Mouse (Mus musculus) bone marrow macrophage, adult 2 months (primary cell): ENCODE data around the gene Ms4a8a. TPM values are rescaled to one million over a fixed set of nuclear protein-coding genes. Genes with fewer than 3 reads are reported as not detected.
"Not testable (repeated sequence)": the region's sequence is repeated elsewhere in the genome, so short reads cannot be mapped to it uniquely, and the experiment has no call there.

ENCODE experiments used
- H3K27ac ChIP-seq: 2 replicates; pipeline ENCODE4 v1.5.1; 2012; ENCODE audit warnings: low read depth, low read length; ENCODE audit not compliant: insufficient read depth
- H3K4me1 ChIP-seq: 2 replicates; pipeline ENCODE4 v1.6.1; 2012; ENCODE audit warnings: low read length; ENCODE audit not compliant: control insufficient read depth, insufficient read depth
- H3K4me3 ChIP-seq: 2 replicates; pipeline ENCODE4 v1.5.1; 2012; ENCODE audit warnings: mild to moderate bottlenecking, low read length, moderate library complexity; ENCODE audit not compliant: insufficient read depth
- CTCF ChIP-seq: IDR thresholded peaks from 2 replicates; pipeline ENCODE4 v1.5.1; 2012; ENCODE audit warnings: low read depth, mild to moderate bottlenecking, low read length, moderate library complexity
- POLR2A ChIP-seq: IDR thresholded peaks from 2 replicates; pipeline ENCODE4 v1.6.1; 2012; ENCODE audit warnings: mild to moderate bottlenecking, low read depth, low read length, borderline replicate concordance
- polyA plus RNA-seq: library from polyadenylated mRNA; stranded (reverse); fragments of >200 nt; gene quantifications from 2 replicates; pipeline ENCODE4 v1.2.4, GENCODE M21; 2012; ENCODE audit not compliant: missing spikeins, insufficient read depth, insufficient read length

The Ms4a8a gene
- polyA plus RNA-seq, 1 experiment = not detected

- Histone ChIP-seq H3K4me1 (peaks cover 31% of the 10 kb centered on the region), H3K27ac (peak overlapping the region; percentile 47; the same call in 1 of the 2 replicates), H3K4me3 (no peak overlapping the region)
- TF ChIP-seq POLR2A = no peak
- TF ChIP-seq CTCF = no peak
Measured at GRCm38 (mm10) chr19:11059967-11060366, 20.9 kb downstream of the Ms4a8a start.

GRCm38 (mm10) chr19:11055700-11056099 lies 25.2 kb downstream of the Ms4a8a start:
- H3K4me1 ChIP-seq = peaks cover 22% of the 10 kb centered on the region
- H3K4me3 ChIP-seq, H3K27ac ChIP-seq: not testable (repeated sequence)

DNA sequence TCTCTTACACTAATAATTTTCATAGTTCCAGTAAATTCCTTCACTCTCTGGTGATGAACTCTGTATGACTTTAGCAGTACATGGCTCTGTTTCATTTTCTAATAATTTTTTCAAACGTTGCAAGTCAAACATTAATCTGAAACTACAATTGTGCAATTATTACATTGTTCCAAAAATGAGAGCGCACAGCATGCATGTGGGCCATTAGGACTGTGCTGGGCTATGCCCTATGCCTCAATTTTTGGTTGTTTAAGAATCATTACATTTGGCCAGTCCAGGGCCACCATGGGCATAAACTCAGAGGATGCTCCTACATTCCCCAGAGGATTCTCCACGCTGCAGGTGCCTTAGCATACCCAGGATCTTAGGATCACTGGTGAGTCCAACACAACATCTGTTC lies 27.6 kb downstream of the Ms4a8a start:
- peaks cover 24% of the 10 kb centered on the region for H3K4me1 ChIP-seq
- TF ChIP-seq CTCF (no peak), POLR2A (no peak)
- no peak overlapping the region for H3K27ac ChIP-seq

GRCm38 (mm10) chr19:11052877-11053276 lies 28.0 kb downstream of the Ms4a8a start:
- no peak overlapping the region for H3K27ac ChIP-seq
- TF ChIP-seq POLR2A (no peak), CTCF (no peak)
- no peak overlapping the region for H3K4me3 ChIP-seq
- peaks cover 28% of the 10 kb centered on the region for H3K4me1 ChIP-seq

More for the DNA sequence above, 27.6 kb downstream of the Ms4a8a start:
- H3K4me3 ChIP-seq = no peak overlapping the region

DNA sequence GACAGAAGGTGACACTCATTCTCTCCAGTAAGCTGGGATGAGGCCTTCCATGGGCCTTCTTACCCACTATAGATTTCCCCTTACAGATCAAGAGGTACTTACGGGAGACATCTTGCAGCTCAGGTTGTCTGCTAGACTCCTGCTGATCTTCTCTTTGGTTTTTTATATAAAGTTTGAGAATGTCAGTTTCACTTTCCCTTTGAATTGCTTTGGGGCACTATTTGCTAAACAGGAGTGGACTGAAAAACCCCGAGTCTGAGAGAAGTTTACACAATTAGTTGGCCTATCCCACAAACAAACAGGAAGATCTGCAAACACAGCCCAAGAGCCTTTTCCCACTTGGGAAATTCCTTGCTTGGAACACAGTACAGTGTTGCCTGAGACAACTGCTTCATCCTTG lies 30.6 kb downstream of the Ms4a8a start:
- H3K4me1 ChIP-seq = peaks cover 36% of the 10 kb centered on the region
- TF ChIP-seq POLR2A (no peak), CTCF (no peak)
- no peak overlapping the region for H3K27ac ChIP-seq
- H3K4me3 ChIP-seq = no peak overlapping the region

- Histone ChIP-seq H3K27ac (no peak overlapping the region), H3K4me1 (peaks cover 37% of the 10 kb centered on the region), H3K4me3 (no peak overlapping the region)
- TF ChIP-seq POLR2A = no peak
- TF ChIP-seq CTCF = no peak
Measured at GRCm38 (mm10) chr19:11049426-11049825, 31.5 kb downstream of the Ms4a8a start.

GRCm38 (mm10) chr19:11048503-11048902 lies 32.4 kb downstream of the Ms4a8a start:
- no peak overlapping the region for H3K4me3 ChIP-seq
- no peak for TF ChIP-seq CTCF
- no peak for TF ChIP-seq POLR2A

GRCm38 (mm10) chr19:11048009-11048408 lies 32.9 kb downstream of the Ms4a8a start:
- H3K4me3 ChIP-seq = no peak overlapping the region
- no peak overlapping the region for H3K27ac ChIP-seq
- peaks cover 37% of the 10 kb centered on the region for H3K4me1 ChIP-seq
- TF ChIP-seq POLR2A (no peak), CTCF (no peak)

More at GRCm38 (mm10) chr19:11048503-11048902, 32.4 kb downstream of the Ms4a8a start:
- Histone ChIP-seq H3K4me1 (peaks cover 37% of the 10 kb centered on the region), H3K27ac (no peak overlapping the region)

DNA sequence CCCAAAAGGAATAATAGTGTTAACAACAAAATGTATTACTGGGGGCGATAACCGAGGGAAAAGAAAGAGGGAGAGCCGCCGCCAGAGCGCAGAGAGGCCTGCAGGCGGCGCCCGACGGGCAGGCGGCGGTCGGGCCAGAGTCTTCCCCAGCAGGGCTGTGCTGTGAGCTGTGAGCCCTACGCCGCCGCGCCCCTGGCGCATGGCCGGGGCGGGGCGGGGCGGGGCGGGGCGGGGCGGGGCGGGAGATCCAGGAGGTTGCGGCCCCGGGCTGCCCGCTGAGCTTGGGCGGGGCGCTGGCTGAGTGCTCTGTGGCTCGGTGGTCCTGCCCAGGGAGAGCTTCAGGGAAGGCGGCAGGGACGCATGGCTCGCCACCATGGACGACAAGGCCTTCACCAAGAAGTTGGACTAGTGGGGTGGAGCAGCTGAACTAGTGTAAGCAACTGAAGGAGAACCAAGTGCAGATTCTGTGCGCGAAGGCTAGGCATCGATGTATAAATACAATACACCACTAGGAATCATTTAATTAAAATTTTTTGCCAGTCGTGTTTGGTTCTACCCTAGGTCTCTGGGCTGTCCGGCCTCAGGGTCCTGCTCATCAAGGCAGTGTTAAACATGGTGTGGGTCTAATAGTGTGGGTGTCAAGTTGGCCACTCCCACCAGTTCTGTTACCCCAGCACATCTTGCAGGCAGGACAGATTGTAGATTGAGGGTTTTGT lies 35.7 kb downstream of the Ms4a8a start:
- Histone ChIP-seq H3K4me1 (peaks cover 28% of the 10 kb centered on the region), H3K4me3 (peak overlapping the region; percentile 60), H3K27ac (no peak overlapping the region)
- TF ChIP-seq POLR2A (no peak), CTCF (peak; percentile 49)

DNA sequence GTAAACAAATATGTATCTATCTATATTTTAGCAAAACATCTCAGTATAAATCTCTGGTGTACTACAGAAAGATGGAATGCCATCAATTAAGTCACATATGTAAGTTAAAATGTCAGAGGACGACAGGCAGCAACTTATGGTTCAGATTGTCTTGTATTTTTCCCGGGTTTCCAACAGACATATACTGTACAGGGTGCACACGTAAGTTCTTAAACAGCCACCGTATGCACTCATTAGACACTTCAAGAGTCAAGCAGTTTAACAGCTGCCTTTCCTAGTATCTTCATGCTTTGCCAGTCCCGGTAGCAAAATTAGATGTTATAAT lies 36.3 kb downstream of the Ms4a8a start:
- peaks cover 23% of the 10 kb centered on the region for H3K4me1 ChIP-seq
- 0 out of 2 replicates have a peak overlapping the region, but pooled peaks have one; percentile 2 for H3K4me3 ChIP-seq
- TF ChIP-seq POLR2A (no peak), CTCF (no peak)
- no peak overlapping the region for H3K27ac ChIP-seq

- Histone ChIP-seq H3K27ac (no peak overlapping the region), H3K4me1 (no peaks in the 10 kb centered on the region), H3K4me3 (no peak overlapping the region)
- TF ChIP-seq CTCF (no peak), POLR2A (no peak)
Measured at GRCm38 (mm10) chr19:11037570-11037969, 43.3 kb downstream of the Ms4a8a start.
